Mouse (Mus musculus) layer of hippocampus, adult 8-10 months (tissue): Measurements from ENCODE around the gene Lnpk. TPM values are rescaled to one million over a fixed set of nuclear protein-coding genes. Genes with fewer than 3 reads are reported as not detected.

Experiments
- DNase-seq, 2 experiments: peaks; one replicate each; pipeline ENCODE4 v3.0.0; 2022; ENCODE audit warnings: low spot score in 2 of 2
- total RNA-seq, 4 experiments: library from RNA; stranded (reverse); gene quantifications; 2 replicates each; pipeline ENCODE4 v1.2.4; 2022

The Lnpk gene
- total RNA-seq: 10 to 100 TPM; 49.6 to 66.6 (median 60.5) TPM

DNA sequence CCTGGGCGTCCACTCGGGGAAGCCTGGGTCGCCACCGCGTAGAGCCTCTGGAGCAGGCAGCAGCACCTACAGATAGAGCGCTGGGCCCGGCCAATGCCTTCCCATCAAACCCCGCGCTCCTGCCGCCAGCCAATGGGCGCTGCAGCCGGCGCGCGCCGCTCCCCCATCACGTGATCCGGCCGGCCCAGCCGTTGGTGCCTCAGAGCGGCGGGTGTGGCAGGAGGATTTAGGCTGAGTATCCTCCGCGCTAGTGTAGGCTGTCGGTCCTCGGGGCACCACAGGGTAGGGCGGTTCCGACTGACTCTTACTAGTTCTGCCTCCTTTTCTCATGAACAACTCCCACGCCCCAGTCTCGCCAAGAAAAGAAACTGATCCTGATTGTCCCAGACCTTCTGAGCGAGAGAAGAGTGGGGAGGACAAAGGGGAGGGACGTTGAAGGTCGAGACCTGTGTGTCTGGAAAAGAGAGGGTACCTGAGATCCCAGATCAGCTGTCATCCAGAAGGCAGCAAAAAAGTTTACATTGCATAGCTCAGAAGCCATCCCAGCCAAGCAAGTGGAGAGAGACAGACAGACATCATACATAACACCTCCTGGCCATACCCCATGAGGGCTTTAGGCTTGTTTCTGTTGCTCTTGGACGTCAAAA lies at the start of gene Lnpk:
Gene Lnpk (minus strand): TSS at position 593 of the 647 bp plus-strand sequence.
- DNase-seq: peak; percentile 83 to 92

DNA sequence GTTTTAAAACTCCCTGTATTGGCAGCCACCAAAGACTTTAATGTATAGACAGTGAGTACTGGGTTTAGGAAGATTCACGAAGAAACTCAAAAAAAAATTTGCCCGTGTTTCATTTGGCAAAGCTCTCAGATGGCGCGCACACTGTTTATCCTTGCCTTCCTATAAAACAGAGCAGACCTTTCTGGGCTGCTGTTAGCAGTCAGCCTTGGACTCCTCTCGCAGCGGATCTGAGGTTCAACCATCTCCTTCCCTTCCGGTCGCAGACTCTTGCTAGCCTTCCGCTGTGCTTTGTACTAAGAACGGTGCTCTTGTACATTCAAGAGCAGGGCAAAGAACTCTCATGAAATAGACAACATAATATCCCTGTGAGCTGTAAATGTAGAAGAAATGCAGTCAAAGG lies 41.1 kb upstream of the Lnpk start:
- no peak for DNase-seq

DNA sequence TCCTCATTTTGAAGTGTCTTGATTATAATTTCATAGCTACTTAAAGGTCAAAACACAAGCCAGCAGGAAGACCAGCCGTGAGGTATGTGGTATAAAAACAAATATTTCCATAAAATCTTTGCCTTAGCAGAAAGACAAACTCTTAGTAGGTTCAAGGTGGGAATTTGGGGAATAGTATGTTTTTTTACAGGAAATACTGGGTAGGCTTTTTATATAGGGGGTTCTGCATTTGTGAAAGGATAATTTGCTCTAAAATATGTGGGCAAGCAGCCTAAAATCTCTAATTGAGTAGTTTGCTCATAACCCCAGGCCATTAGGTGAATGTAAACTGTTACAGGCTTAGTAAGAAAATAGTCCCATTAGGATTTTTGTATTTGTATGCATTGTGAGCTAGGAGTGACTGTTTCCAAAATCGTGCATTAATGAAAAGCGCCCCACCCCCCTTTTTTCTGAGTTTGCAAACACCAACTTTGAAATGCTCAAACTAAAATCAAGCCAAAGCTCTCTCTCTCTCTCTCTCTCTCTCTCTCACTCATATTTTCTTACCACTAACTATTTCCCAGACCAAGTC lies 40.5 kb upstream of the Lnpk start:
- DNase-seq: no peak

DNA sequence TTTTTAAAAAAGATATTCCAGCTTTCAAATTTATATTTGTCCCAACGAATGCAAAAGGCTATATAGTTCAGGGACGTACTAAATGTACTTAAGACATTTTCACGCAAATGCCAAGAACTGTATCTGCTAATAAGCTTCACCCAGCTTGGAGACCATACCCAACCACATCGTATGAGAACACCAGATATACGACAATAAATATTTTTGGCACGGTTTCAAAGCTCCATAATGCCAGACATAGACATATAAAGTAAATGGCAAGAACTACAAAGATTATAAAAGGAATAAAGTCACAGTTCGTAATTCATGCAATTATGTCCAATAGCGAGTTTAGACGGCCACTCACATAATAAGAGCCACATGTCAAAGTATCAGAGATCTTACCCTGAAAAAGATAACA lies 38.5 kb upstream of the Lnpk start:
- DNase-seq: no peak

DNA sequence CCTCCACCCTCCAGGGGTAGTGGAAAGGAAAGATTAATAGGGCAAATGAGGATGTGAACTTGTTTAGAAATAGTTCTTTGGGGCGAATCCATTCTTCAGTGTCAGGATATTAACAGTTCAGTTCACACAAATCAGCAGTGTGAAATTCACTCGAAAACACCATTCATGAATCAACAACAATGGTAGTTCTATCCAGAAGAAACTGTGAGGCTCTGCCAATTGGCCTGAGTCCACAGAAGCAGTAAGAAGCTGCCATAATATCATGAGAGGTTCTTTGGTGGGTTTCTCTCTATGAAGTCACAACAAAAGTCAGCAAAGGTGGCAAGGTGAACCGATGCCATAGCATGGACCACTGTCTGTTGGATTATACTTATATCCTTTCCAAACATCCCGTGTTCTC lies 32.2 kb upstream of the Lnpk start:
- DNase-seq: no peak

DNA sequence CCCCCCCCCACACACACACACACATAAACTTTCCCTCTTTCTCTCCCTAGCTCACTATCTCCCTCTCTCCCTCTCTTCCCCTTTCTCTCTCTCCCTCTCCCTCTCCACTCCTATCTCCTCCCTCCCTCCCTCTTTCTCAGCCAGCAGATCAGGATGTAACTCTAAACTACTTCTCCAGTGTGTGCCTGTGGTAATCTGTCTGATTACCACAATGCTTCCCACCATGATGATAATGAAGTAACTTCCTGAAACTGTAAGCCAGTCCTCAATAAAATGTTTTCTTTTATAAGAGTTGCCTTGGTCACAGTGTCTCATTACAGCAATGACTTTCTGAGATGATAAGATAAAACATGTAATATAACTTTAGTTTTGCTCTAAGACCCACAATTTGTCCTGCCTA lies 30.1 kb upstream of the Lnpk start:
- no peak for DNase-seq

DNA sequence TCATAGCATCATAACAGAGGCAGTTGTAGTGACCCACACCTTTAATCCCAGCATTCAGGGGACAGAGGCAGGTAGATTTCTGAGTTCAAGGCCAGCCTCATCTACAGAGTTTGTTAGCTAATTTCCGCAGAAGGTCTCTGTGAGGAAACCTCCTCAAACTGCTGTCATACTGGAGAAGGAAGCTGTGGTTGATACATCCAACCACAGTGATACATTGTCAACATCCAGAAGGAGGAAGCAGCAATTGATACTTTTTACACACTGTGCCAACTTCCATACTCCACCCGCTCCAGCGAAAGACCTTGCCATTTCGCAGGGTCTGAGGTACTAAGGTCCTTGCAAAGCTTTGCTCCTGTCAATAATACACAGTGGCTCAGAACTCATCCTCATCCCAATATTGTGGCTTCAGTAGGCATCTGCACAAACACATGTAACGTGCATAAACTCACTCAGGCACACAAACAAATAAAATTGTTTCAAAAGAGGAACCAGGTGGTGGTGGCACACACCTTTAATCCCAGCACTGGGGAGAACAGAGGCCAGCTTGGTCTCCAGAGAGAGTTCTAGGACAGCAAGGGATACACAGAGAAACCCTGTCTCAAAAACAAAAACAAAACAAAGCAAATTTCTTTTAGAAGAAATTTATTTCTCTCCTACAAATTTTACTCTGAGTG lies 27.0 kb upstream of the Lnpk start:
- DNase-seq: no peak

DNA sequence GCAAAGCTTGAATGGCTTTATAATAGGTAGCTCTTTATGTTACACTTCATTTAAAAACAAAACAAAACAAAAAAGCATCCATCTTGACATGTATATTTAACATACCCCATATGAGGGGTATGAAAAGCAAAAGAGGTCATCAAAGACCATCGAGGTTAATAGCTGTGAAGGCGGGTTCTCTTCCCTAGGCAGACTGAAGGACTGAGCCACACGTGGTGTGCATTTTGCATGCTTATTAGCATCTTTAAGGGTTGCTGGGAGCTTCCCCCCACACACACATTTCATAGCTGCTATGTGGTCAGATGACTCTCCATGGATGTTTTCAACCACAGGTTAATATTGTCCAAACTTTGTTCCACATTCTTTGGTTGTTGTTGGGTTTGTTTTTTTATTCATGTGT lies 24.8 kb upstream of the Lnpk start:
- DNase-seq: no peak

DNA sequence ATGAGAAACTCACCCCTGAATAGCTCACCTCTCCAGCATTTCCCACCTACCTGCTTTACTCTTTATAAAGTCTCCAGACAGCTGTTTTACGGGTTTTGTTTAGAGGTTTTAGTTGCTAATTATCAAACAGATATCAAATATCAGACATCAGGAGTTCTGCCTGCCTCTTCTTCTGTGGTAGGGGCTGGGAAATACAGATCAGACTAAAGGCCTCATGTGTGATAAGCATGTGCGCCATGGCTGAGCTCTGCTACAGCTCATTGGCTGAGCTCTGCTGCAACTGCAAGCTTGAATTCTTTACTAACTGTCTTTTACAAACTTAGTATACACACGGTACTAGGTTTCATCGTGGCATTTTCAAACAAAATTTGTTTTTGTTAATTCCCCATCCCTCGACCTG lies 23.2 kb upstream of the Lnpk start:
- no peak for DNase-seq

DNA sequence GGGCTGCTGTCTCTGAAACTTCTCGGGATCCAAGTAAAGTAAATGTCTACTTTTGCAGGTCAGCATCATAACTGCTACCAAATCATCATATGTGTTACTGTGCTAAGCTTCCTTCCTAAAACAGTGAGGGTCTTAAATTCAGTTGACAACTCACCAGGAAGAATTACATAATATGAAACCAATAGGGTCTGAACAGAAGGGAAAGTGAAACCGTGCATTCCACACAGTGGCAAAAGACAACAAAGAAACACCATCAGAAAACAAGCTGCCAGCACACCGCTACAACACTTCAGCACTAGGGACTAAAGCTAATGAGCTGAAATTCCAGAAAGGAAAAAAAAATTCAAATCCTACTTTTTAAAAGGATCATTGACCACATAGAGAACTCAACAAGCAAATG lies 17.9 kb upstream of the Lnpk start:
- DNase-seq: no peak

DNA sequence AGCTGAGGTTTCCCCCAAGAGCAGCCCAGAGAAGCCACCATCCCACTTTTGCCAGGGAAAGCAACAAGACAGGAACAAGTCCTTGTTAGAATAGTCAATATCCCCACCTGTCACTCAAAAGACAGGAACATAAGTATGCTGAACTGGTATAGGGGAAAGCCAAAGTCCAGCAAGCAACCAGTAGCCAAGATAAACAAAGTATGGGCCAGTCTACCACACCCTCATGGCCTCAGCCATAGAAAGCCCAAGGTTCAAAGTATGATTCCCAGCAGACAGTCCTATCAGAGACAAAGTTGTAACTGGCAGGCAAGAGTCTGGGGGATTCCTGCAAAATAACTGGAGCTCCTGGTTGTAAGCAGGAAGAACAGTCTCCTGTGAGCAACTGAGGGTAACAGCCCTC lies 16.9 kb upstream of the Lnpk start:
- DNase-seq: no peak

DNA sequence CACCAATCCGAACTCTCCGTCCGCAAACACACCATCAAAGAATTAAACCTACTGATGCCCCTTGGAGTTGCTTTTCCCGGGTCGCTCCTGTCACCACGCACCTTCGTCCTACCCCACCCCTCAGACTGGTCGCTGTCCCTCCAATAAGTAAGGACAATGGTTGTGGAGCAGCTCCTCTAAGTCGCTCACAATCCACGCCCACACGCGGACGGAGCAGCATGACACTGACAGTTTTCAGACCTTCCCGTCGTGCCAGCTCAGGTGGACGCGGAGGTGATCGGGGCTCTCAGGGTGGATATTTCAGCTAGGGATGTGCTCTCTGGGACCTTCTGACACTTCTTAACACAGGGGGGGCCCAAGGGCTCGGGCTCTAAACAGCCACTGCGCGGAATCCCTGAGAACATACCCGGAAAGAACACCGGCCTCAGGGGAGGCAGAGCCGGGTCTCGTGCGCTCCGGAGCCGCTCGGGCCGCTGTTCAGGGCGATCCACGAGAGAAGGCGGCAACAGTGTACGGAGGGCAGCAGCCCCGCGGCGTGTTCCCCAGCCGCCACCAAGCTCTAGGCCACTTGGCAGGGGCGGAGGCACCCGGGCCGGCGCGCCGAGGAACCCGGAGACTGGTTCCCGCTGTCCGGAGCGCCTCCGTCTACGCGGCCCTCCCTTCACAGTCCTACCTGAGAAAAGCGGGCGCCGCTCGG lies 941 bp downstream of the Lnpk start:
- peak in 1 of 2 experiments; percentile 8 for DNase-seq

DNA sequence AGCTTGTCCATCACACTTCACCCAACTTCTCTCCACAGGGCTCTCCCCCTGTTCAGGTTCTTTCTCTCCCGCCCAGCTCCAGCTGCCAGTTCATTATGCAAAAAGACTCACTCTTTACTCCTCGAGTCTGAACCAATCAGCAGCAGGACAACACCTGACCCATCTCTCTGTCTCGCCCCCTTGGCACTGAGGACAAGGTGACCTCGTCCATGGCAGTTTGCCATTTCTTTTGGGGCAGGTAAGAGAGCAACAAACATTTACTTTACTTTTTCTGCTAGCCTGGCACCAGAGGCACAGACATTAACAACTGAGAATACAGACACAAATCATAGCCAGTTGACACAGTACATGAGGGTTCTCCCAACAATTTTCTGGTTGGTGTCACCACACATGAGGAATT lies 8.8 kb downstream of the Lnpk start:
- no peak for DNase-seq

DNA sequence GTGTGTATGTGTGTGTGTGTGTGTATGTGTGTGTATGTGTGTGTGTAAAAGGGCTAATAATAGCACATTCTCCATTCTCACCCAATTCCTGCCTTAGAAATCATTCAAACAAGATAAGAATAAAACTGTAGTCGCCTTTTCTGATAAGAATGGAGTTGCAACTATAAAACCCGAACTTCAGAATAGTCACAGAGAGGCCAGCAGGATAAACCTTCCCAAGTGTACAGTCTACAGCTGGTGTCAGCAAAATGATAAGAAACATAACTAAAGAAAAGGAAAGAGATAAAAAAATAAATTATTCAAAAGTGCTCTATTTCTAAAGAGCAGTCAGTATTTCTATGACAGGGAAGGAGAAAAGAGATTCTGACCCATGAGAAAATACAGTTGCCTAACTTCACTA lies 19.4 kb downstream of the Lnpk start:
- no peak for DNase-seq

DNA sequence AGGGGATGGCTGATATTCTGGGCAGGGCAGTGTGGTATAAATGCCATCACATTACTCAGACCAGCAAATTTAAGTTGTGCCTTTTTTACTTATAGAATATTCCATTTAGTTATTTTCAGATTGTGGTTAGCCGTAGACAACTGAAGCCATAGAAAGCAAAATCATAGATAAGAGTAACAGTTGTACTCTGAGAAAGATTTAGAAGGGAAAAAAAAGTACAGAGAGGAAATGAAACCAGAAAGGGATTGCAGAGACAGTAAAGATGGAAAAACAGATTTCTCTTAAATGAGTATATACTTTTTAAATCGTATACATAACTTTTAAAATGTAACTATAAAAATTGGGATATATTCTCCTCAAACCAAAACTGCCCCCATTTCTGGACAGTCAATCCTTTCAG lies 20.1 kb downstream of the Lnpk start:
- no peak for DNase-seq

DNA sequence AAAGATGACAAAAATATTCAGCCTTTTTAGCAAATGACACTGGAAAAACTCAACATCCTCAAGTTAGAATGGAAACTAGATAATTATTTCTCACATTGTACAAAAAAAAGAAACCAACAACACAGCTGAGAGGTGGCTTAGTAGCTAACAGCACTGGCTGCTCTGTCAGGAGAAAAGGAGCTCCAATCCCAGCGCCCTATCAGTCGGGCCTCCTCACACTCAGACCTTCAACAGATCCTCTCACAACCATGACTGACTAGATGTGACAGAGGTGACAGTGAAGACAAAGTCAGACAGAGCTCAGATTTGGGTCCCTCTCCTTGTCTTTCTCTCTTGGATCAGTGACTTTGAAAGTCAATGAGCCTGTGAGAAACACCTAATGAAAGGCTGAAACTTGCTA lies 21.8 kb downstream of the Lnpk start:
- no peak for DNase-seq

DNA sequence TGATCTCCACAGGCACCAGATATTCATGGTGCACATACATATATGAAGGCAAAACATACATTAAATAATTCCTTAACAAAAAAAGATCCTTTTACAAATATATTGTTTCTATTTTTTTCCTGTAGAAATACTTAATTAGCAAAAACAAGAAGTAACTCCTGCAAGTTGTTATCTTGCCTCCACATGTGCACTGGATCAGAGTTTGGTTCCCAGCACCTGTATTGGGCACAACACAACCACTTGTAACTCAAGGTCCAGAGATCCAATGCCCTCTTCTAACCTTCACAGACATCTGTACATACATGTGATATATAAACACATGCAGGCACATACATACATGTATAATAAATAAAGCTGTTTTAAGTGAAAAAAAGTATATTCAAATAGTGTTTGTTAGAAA lies 27.3 kb downstream of the Lnpk start:
- DNase-seq: no peak

DNA sequence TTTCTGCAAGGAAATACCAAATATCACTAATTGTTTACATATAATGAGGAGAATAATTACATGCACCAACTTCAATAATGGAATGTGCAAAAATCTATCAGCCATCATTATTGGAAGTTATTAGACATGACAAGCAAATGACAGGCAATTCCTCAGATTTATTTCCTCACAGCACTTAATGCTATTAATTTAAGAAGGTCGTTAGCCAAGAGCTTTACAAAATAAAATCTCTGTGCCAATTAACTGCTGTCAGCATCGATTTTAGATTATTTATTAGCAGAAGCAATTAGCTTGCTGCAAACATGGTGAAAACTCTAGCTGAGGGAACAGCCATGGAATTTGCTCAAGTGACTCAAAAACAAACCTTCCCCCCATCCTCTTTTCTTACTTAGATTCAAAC lies 30.9 kb downstream of the Lnpk start:
- DNase-seq: no peak

DNA sequence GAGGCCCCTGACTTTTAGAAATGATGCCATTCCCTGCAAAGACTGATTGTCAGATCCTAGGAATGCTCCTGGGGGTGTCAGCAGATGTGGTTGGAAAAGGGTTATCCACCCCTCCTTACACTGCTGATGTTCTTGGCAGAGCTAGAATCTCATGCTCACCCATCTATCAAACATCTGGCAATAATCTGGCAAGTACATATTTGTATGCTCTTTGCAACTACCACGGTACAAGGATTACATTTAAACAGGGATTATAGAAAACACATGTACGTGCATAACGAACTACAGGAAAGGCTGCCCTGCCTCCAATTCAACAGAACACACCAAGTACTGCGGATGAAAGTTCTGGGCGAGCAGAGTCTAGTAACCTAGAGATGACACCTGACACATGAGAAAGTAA lies 70.9 kb downstream of the Lnpk start:
- no peak for DNase-seq

DNA sequence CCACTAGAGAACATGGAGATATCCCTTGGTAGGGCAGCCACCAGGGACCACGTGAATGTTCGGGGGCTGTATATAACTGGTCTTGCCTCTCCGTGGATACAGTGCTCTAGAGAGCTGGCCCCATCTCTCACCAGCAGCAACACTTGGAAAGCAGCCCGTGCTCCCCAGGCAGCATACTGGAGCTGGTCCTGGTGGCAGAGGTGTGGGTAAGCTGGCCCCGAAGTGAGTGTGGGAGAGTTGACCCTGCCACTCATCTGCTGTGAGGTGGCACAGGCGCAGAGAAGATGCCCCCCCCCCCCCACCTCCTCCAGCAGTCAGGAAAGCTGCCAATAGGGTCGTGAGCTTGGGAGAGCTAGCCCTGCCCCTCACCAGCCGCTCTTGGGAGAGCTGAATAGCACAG lies 72.8 kb downstream of the Lnpk start:
- no peak for DNase-seq

DNA sequence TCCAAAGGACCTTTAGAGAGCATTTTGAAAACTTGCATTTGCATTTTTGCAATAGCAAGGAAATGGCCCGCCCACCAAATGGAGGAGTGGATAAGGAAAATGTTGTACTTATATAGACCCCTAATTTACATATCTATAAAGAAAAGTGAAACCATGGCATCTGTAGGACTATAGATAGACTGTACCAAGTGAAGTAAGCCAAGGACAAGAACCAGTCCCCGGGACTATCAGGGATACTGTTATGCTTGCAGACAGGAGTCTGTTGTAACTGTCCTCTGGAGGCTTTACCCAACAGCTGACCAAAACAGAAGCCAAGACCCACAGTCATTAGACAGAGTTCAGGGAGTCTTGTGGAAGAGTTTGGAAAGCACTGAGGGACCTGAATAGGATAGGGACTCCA lies 78.9 kb downstream of the Lnpk start:
- no peak for DNase-seq

DNA sequence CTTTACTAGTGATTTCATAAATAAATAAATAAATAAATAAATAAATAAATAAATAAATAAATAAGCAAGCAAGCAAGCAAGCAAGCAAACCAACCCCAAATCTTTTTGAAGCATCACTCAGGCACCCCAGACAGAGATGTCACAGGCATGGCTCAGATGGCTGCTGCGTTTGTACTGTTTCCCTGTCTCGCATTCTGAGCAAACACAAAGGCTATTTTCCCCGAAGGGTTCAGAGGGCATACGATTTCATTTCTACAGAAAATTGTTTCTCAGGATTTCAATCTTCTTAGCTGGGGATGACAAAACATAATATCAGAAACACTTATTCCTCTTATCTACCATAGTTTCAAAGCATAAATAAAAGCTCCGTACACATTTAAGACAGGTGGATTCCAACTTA lies 81.4 kb downstream of the Lnpk start:
- no peak for DNase-seq

DNA sequence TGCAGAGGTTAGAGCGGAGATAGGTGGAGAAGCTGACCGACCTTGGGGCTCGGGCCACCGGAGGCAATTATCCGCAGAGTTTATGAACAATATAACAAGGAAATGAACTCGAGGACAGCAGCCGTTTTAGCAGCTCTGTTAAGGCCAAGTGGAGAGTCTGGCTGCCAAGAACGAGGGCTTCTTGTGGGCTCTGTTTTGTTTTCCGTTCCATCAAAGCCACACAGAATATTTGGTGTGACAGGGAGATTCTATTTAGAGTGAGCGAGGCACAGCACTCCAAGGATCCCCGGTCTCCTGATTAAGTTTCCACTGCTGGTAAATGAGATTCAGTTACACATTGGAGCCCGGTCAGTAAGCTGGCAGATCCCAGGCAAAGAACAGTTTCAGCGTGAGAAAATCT lies 87.8 kb downstream of the Lnpk start:
- no peak for DNase-seq
